Mouse (Mus musculus) CH12.LX (cell line): Measurements from ENCODE around the gene Ddx41. TPM values are rescaled to one million over a fixed set of nuclear protein-coding genes. Genes with fewer than 3 reads are reported as not detected.

Experiments
- DNase-seq: peaks from one replicate; pipeline ENCODE4 v3.0.0-alpha.2; 2013; ENCODE audit errors: extremely low read depth
- H3K27ac ChIP-seq: 2 replicates; pipeline ENCODE4 v1.5.1; 2012; ENCODE audit warnings: low read depth, mild to moderate bottlenecking, control low read depth, moderate library complexity; ENCODE audit not compliant: insufficient read depth
- H3K27me3 ChIP-seq: replicated peaks from 2 replicates; pipeline ENCODE3; 2012; ENCODE audit warnings: inconsistent platforms
- H3K36me3 ChIP-seq, 2 experiments: replicated peaks in 1 of 2; 2 replicates each; pipeline versions ENCODE3 to v1.6.1; 2012; ENCODE audit warnings: inconsistent platforms in 1 of 2, low read length in 1 of 2, mild to moderate bottlenecking in 1 of 2, mixed read lengths in 1 of 2, moderate library complexity in 1 of 2; ENCODE audit not compliant: control insufficient read depth in 1 of 2, insufficient read depth in 1 of 2
- H3K4me1 ChIP-seq, 2 experiments: 2 replicates each; pipeline ENCODE4 v1.6.1; 2012; ENCODE audit warnings: inconsistent platforms in 1 of 2, moderate library complexity in 1 of 2; ENCODE audit not compliant: insufficient read depth in 2 of 2, control insufficient read depth in 1 of 2
- H3K4me2 ChIP-seq: 2 replicates; pipeline ENCODE4 v1.6.1; 2012; ENCODE audit warnings: low read depth, mild to moderate bottlenecking, control low read depth; ENCODE audit not compliant: poor library complexity, insufficient read depth, severe bottlenecking
- H3K4me3 ChIP-seq, 3 experiments: fragments of 150-350 bp in 1 of 3; sonication (generic) in 1 of 3; replicated peaks in 1 of 3; 2 replicates each; pipeline versions ENCODE3 to v1.5.1; 2011 to 2012; ENCODE audit warnings: low read depth in 2 of 3, low read length in 2 of 3, mild to moderate bottlenecking in 2 of 3, moderate library complexity in 2 of 3, control low read depth in 1 of 3, improper control_type of control experiment in 1 of 3, inconsistent platforms in 1 of 3, mixed read lengths in 1 of 3; ENCODE audit not compliant: poor library complexity in 1 of 3
- H3K79me2 ChIP-seq: replicated peaks from 2 replicates; pipeline ENCODE4 v1.6.1; 2012; ENCODE audit warnings: mild to moderate bottlenecking, moderate library complexity; ENCODE audit not compliant: control insufficient read depth, poor library complexity, insufficient read depth, severe bottlenecking; ENCODE audit errors: extremely low read depth
- H3K9ac ChIP-seq: 2 replicates; pipeline ENCODE4 v1.6.1; 2012; ENCODE audit warnings: low read depth, mild to moderate bottlenecking, control low read depth, moderate library complexity; ENCODE audit not compliant: insufficient read depth
- H3K9me3 ChIP-seq: replicated peaks from 2 replicates; pipeline ENCODE3; 2012; ENCODE audit warnings: low read length, inconsistent platforms, mixed read lengths
- CHD1 ChIP-seq: IDR thresholded peaks from 2 replicates; pipeline ENCODE4 v1.6.1; 2012; ENCODE audit warnings: low read depth, low read length, improper control_type of control experiment, inconsistent platforms
- CTCF ChIP-seq, 2 experiments: IDR thresholded peaks in 1 of 2; conservative IDR thresholded peaks in 1 of 2; 2 replicates each; pipeline ENCODE4 v1.5.1; 2011 to 2012; ENCODE audit warnings: low read depth in 2 of 2, low read length in 2 of 2, improper control_type of control experiment in 1 of 2, inconsistent platforms in 1 of 2, mild to moderate bottlenecking in 1 of 2, moderate library complexity in 1 of 2
- E2F4 ChIP-seq: IDR thresholded peaks from 2 replicates; pipeline ENCODE4 v1.6.1; 2011; ENCODE audit warnings: low read depth, low read length, improper control_type of control experiment; ENCODE audit not compliant: insufficient replicate concordance
- ELF1 ChIP-seq: IDR thresholded peaks from 2 replicates; pipeline ENCODE4 v1.6.1; 2014; ENCODE audit warnings: low read depth, mild to moderate bottlenecking, inconsistent platforms, low read length, improper control_type of control experiment
- EP300 ChIP-seq: IDR thresholded peaks from 2 replicates; pipeline ENCODE4 v1.6.1; 2011; ENCODE audit warnings: low read length, improper control_type of control experiment
- GABPA ChIP-seq: IDR thresholded peaks from 2 replicates; pipeline ENCODE4 v1.6.1; 2012; ENCODE audit warnings: low read depth, low read length, improper control_type of control experiment, inconsistent platforms; ENCODE audit not compliant: insufficient replicate concordance
- IRF4 ChIP-seq: IDR thresholded peaks from 2 replicates; pipeline ENCODE4 v1.6.1; 2014; ENCODE audit warnings: low read depth, mild to moderate bottlenecking, inconsistent platforms, low read length, improper control_type of control experiment
- JUND ChIP-seq: conservative IDR thresholded peaks from 2 replicates; pipeline ENCODE4 v1.6.1; 2011; ENCODE audit warnings: low read depth, low read length, improper control_type of control experiment
- MAFK ChIP-seq: IDR thresholded peaks from 2 replicates; pipeline ENCODE4 v1.6.1; 2011; ENCODE audit warnings: low read length, improper control_type of control experiment; ENCODE audit not compliant: insufficient replicate concordance
- MAX ChIP-seq: IDR thresholded peaks from 2 replicates; pipeline ENCODE4 v1.6.1; 2011; ENCODE audit warnings: low read length, improper control_type of control experiment
- MXI1 ChIP-seq: IDR thresholded peaks from 2 replicates; pipeline ENCODE4 v1.6.1; 2011; ENCODE audit warnings: mild to moderate bottlenecking, low read depth, low read length, improper control_type of control experiment
- NELFE ChIP-seq: IDR thresholded peaks from 2 replicates; pipeline ENCODE4 v1.6.1; 2011; ENCODE audit warnings: low read depth, low read length, improper control_type of control experiment
- NRF1 ChIP-seq: IDR thresholded peaks from 2 replicates; pipeline ENCODE4 v1.6.1; 2014; ENCODE audit warnings: low read depth, mild to moderate bottlenecking, inconsistent platforms, low read length, improper control_type of control experiment, moderate library complexity
- POLR2A ChIP-seq: IDR thresholded peaks from 2 replicates; pipeline ENCODE4 v1.6.1; 2011; ENCODE audit warnings: low read depth, mild to moderate bottlenecking, improper control_type of control experiment, low read length
- POLR2AphosphoS2 ChIP-seq: IDR thresholded peaks from 2 replicates; pipeline ENCODE4 v1.6.1; 2011; ENCODE audit warnings: low read depth, low read length, improper control_type of control experiment
- RAD21 ChIP-seq: IDR thresholded peaks from 2 replicates; pipeline ENCODE4 v1.6.1; 2011; ENCODE audit warnings: low read depth, mild to moderate bottlenecking, low read length, improper control_type of control experiment, moderate library complexity
- SMC3 ChIP-seq: IDR thresholded peaks from 2 replicates; pipeline ENCODE4 v1.6.1; 2011; ENCODE audit warnings: low read depth, low read length, improper control_type of control experiment
- UBTF ChIP-seq: IDR thresholded peaks from 2 replicates; pipeline ENCODE4 v1.6.1; 2012; ENCODE audit warnings: low read depth, mild to moderate bottlenecking, inconsistent platforms, low read length, improper control_type of control experiment, moderate library complexity
- USF1 ChIP-seq: IDR thresholded peaks from 2 replicates; pipeline ENCODE4 v1.6.1; 2014; ENCODE audit warnings: low read depth, mild to moderate bottlenecking, inconsistent platforms, low read length, improper control_type of control experiment
- ZKSCAN1 ChIP-seq: IDR thresholded peaks from 2 replicates; pipeline ENCODE4 v1.6.1; 2012; ENCODE audit warnings: low read depth, inconsistent platforms, low read length, improper control_type of control experiment, borderline replicate concordance
- ZNF384 ChIP-seq: IDR thresholded peaks from 2 replicates; pipeline ENCODE4 v1.6.1; 2012; ENCODE audit warnings: low read depth, low read length, improper control_type of control experiment, inconsistent platforms
- dilution Hi-C: fragments of 300-500 bp; cut with MboI; formaldehyde crosslinking; loops from 2 replicates; pipeline ENCODE4 v1.14.3; 2020; ENCODE audit warnings: low sequenced_read_pairs; ENCODE audit not compliant: extremely low pct_unique_long_range_greater_than_20kb, extremely low pct_ligation_motif_present
- in situ Hi-C: fragments of 300-500 bp; cut with MboI; formaldehyde crosslinking; loops from 3 replicates; pipeline ENCODE4 v1.14.3; 2019; ENCODE audit warnings: low sequenced_read_pairs, low pct_ligation_motif_present, low pct_unique_long_range_greater_than_20kb, mixed read lengths
- polyA plus RNA-seq: library from polyadenylated mRNA; unstranded; fragments of >175 nt; gene quantifications from 2 replicates; pipeline ENCODE4 v1.2.1, GENCODE M21; 2012; ENCODE audit warnings: low read depth; ENCODE audit not compliant: insufficient read length
- total RNA-seq, 2 experiments: library from RNA; depleted of rRNA; stranded (reverse); fragments of 300-350 nt in 1 of 2; fragments of >200 nt in 1 of 2; gene quantifications; 2 replicates each; pipeline ENCODE4 v1.2.3; 2012 to 2014

Ddx41 gene
- total and polyA plus RNA-seq, 3 experiments = 56.6 to 107 (median 95.3) TPM

DNA sequence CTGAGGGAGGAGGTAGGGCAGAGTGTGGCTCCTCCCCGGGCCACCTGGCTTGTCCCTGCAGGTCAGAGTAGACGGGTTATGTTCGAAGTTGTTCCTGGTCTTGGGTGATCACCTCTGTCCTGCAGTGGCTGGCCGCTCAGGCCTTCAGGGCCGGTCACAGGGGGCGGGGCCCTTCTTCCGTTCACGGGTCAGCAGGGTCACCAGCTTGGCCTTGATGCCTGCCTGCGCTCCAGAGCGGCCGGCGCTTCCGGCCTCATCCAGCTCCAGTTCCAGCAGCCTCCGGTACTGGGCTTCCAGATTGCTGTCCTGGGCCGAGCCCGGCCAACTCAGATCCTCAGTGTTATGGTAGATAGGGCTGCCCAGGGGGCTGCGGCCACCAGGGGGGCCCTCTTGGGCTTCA is 13.2 kb downstream of the Ddx41 start:
- no peak overlapping the region for H3K9ac ChIP-seq
- peaks cover 2% of the 10 kb centered on the region; the same call in 1 of the 2 replicates for H3K79me2 ChIP-seq
- peaks cover 8% of the 10 kb centered on the region for H3K9me3 ChIP-seq
- TF ChIP-seq E2F4 (no peak), MAFK (no peak), RAD21 (no peak), NELFE (no peak), SMC3 (no peak), USF1 (no peak), CTCF (conservative IDR thresholded peaks at IDR 0.05 in 1 of 2, IDR thresholded peaks at IDR 0.05 in 1 of 2; ENCODE audit: low read depth in 2 of 2, low read length in 2 of 2) (no peak), UBTF (no peak), EP300 (no peak), NRF1 (no peak)
- TF ChIP-seq, all 38 proteins: peak for 0
- no peak for DNase-seq
- Histone ChIP-seq H3K4me3 (no peak overlapping the region), H3K4me1 (peaks cover 17 to 36% of the 10 kb centered on the region in 2 experiments), H3K4me2 (no peak overlapping the region), H3K36me3 (peaks cover 37 to 43% of the 10 kb centered on the region in 2 experiments), H3K27ac (no peak overlapping the region), H3K27me3 (no peaks in the 10 kb centered on the region)
- in situ Hi-C loops (loop anchor here (5.0 kb wide), 1 partner anchor 116 kb away; no protein-coding TSS in a partner anchor), dilution Hi-C loops (no loop called here)

DNA sequence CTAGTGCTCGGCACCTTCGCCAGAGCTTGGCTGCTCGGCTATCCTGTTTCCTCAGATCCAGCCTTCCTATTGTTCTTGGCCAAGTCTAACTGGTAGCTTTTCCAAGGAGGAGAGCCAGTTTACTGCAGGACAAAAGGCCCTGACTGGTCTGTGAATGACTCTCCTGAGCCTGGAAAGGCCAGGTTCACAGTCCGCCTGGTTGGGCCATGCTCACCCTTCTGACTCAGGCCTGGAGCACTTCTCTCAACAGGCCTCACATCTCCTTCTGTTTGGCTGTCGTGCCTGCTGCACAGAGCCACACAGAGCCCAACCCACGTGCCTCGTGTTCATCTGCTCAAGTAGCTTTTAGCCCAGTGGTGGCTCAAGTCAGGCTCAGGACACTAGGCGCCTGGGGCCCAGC is 13.7 kb downstream of the Ddx41 start:
- DNase-seq = no peak
- in situ Hi-C loops = loop anchor here (5.0 kb wide), 1 partner anchor 115 kb away; no protein-coding TSS in a partner anchor
- H3K4me3 ChIP-seq = no peak overlapping the region
- TF ChIP-seq POLR2AphosphoS2 = no peak
- no peak for TF ChIP-seq JUND
- TF ChIP-seq MXI1 = no peak
- TF ChIP-seq ZKSCAN1 = no peak
- TF ChIP-seq SMC3 = no peak
- no peak for TF ChIP-seq CTCF (conservative IDR thresholded peaks at IDR 0.05 in 1 of 2, IDR thresholded peaks at IDR 0.05 in 1 of 2; ENCODE audit: low read depth in 2 of 2, low read length in 2 of 2)
- no peak for TF ChIP-seq ELF1
- no peak for TF ChIP-seq IRF4
- TF ChIP-seq CHD1 = no peak
- TF ChIP-seq MAX = no peak
- TF ChIP-seq NRF1 = no peak
- no peak for TF ChIP-seq GABPA
- TF ChIP-seq POLR2A = no peak
- TF ChIP-seq ZNF384 = no peak
- TF ChIP-seq, all 38 proteins: peak for 0
- Histone ChIP-seq H3K9ac (no peak overlapping the region), H3K4me2 (no peak overlapping the region), H3K27ac (no peak overlapping the region), H3K9me3 (peaks cover 8% of the 10 kb centered on the region), H3K4me1 (peaks cover 17 to 31% of the 10 kb centered on the region in 2 experiments), H3K27me3 (no peaks in the 10 kb centered on the region), H3K79me2 (peaks cover 2% of the 10 kb centered on the region; the same call in 1 of the 2 replicates), H3K36me3 (peaks cover 37 to 43% of the 10 kb centered on the region in 2 experiments)
- dilution Hi-C loops = no loop called here
